Comparison of ENCODE assay signal across 27 mouse cellular contexts in genomic region chr13:22879257-22879656, GRCm38 (mm10). TPM values are rescaled to one million over a fixed set of nuclear protein-coding genes. Genes with fewer than 3 reads are reported as not detected.
DNase-seq lines count a peak whose midpoint lies in the region; ATAC-seq and TF ChIP-seq lines count a peak whose summit lies in the region.
"Had no signal": no experiment of that assay in that cellular context is flagged by ENCODE, and none has a peak within 500 bp of the region (broad histone marks: within the 10 kb centered on the region; RNA-seq: fewer than 3 reads in every experiment).

No protein-coding gene starts in this region.

- no peak overlapping the region for H3K4me2 ChIP-seq in intestine, postnatal 0 days (replicated peaks; ENCODE audit: low read depth)
- no peak overlapping the region for H3K4me2 ChIP-seq in intestine, embryonic 16.5 days (ENCODE audit: low read depth, low read length)
- H3K4me2 ChIP-seq in neural tube, embryonic 15.5 days, result no peak overlapping the region
- H3K4me2 ChIP-seq: forebrain, embryonic 12.5 days; lung, embryonic 15.5 days; midbrain, embryonic 11.5 days; neural tube, embryonic 12.5 days had no signal

- ATAC-seq in intestine, postnatal 0 days, result no peak
- no peak for ATAC-seq in intestine, embryonic 16.5 days
- no peak for ATAC-seq in neural tube, embryonic 15.5 days (ENCODE audit: low FRiP score)
- ATAC-seq: midbrain, embryonic 16.5 days had no signal

- no peak overlapping the region for H3K9ac ChIP-seq in intestine, postnatal 0 days (ENCODE audit: low read depth, low read length)
- H3K9ac ChIP-seq in intestine, embryonic 16.5 days (ENCODE audit: low read depth, low read length), result no peak overlapping the region
- H3K9ac ChIP-seq in neural tube, embryonic 15.5 days (replicated peaks), result no peak overlapping the region
- H3K9ac ChIP-seq: forebrain, embryonic 12.5 days; lung, embryonic 15.5 days; neural tube, embryonic 12.5 days had no signal

- H3K4me1 ChIP-seq in intestine, postnatal 0 days (replicated peaks; ENCODE audit: control insufficient read depth, insufficient read depth, low read length), result no peaks in the 10 kb centered on the region
- H3K4me1 ChIP-seq in intestine, embryonic 16.5 days (ENCODE audit: control insufficient read depth, insufficient read depth, low read length), result no peaks in the 10 kb centered on the region
- H3K4me1 ChIP-seq in E14TG2a.4 (replicated peaks; ENCODE audit: low read depth, low read length), result peaks cover 4% of the 10 kb centered on the region; the same call in 1 of the 2 replicates
- no peaks in the 10 kb centered on the region for H3K4me1 ChIP-seq in neural tube, embryonic 15.5 days
- H3K4me1 ChIP-seq: forebrain, embryonic 12.5 days; lung, embryonic 15.5 days; neural tube, embryonic 12.5 days had no signal

- H3K9me3 ChIP-seq in intestine, postnatal 0 days (ENCODE audit: control insufficient read depth), result no peaks in the 10 kb centered on the region
- H3K9me3 ChIP-seq in intestine, embryonic 16.5 days (ENCODE audit: control insufficient read depth, low read length), result no peaks in the 10 kb centered on the region
- peaks cover 12% of the 10 kb centered on the region for H3K9me3 ChIP-seq in E14TG2a.4 (ENCODE audit: low read length)
- H3K9me3 ChIP-seq in neural tube, embryonic 15.5 days (replicated peaks), result no peaks in the 10 kb centered on the region
- H3K9me3 ChIP-seq: forebrain, embryonic 12.5 days; lung, embryonic 15.5 days; neural tube, embryonic 12.5 days had no signal

- H3K4me3 ChIP-seq in intestine, postnatal 0 days (ENCODE audit: low read depth, low read length), result no peak overlapping the region
- no peak overlapping the region for H3K4me3 ChIP-seq in intestine, embryonic 16.5 days (ENCODE audit: low read length)
- no peak overlapping the region for H3K4me3 ChIP-seq in E14TG2a.4 (replicated peaks; ENCODE audit: low read length)
- H3K4me3 ChIP-seq in neural tube, embryonic 15.5 days (replicated peaks), result no peak overlapping the region
- H3K4me3 ChIP-seq: erythroblast, embryonic 14.5 days; forebrain, embryonic 12.5 days; lung, embryonic 15.5 days; neural tube, embryonic 12.5 days had no signal

- no peaks in the 10 kb centered on the region for H3K27me3 ChIP-seq in intestine, postnatal 0 days (replicated peaks; ENCODE audit: control insufficient read depth, insufficient read depth, low read length)
- no peaks in the 10 kb centered on the region for H3K27me3 ChIP-seq in intestine, embryonic 16.5 days (replicated peaks; ENCODE audit: control insufficient read depth, insufficient read depth, low read length)
- no peaks in the 10 kb centered on the region for H3K27me3 ChIP-seq in E14TG2a.4 (ENCODE audit: insufficient read depth, low read length)
- H3K27me3 ChIP-seq in neural tube, embryonic 15.5 days (replicated peaks), result no peaks in the 10 kb centered on the region
- H3K27me3 ChIP-seq: forebrain, embryonic 12.5 days; lung, embryonic 15.5 days; neural tube, embryonic 12.5 days had no signal

- peak; percentile 12 for DNase-seq in 416B (ENCODE audit: low read depth)
- DNase-seq in ZHBTc4 (ENCODE audit: low read depth, low spot score), result peak; percentile 37
- no peak for DNase-seq in right cerebral cortex, postnatal 36 days (ENCODE audit: low spot score in 2 of 2)
- DNase-seq: adrenal gland, adult 8-10 months; B cell, adult 2 months; cerebellum, adult 9-10 months; gastrocnemius, postnatal 10 days; kidney, adult 18-20 months had no signal

- no peak overlapping the region for H3K27ac ChIP-seq in intestine, postnatal 0 days (ENCODE audit: low read depth, low read length)
- H3K27ac ChIP-seq in intestine, embryonic 16.5 days (ENCODE audit: low read length), result no peak overlapping the region
- no peak overlapping the region for H3K27ac ChIP-seq in neural tube, embryonic 15.5 days (replicated peaks)
- H3K27ac ChIP-seq: forebrain, embryonic 12.5 days; lung, embryonic 15.5 days; neural tube, embryonic 12.5 days had no signal

- 96% methylated on average over 1 of the region's 1 CpGs for WGBS in intestine, postnatal 0 days
- 100% methylated on average over 1 of the region's 1 CpGs for WGBS in intestine, embryonic 16.5 days
- 92% methylated on average over 1 of the region's 1 CpGs for WGBS in neural tube, embryonic 15.5 days

- no peaks in the 10 kb centered on the region for H3K36me3 ChIP-seq in intestine, postnatal 0 days (ENCODE audit: control insufficient read depth, insufficient read depth)
- no peaks in the 10 kb centered on the region for H3K36me3 ChIP-seq in intestine, embryonic 16.5 days (ENCODE audit: control insufficient read depth, insufficient read depth, low read length)
- no peaks in the 10 kb centered on the region for H3K36me3 ChIP-seq in E14TG2a.4 (ENCODE audit: insufficient read depth, low read length)
- H3K36me3 ChIP-seq in neural tube, embryonic 15.5 days, result no peaks in the 10 kb centered on the region
- H3K36me3 ChIP-seq: forebrain, embryonic 12.5 days; lung, embryonic 15.5 days; neural tube, embryonic 12.5 days had no signal

- peak; percentile 37 for TF ChIP-seq CTCF in intestine, postnatal 0 days (IDR thresholded peaks at IDR 0.05; ENCODE audit: low read depth)
- 0 out of 2 replicates have a peak, but pooled peaks have one; percentile 22 for TF ChIP-seq CTCF in E14TG2a.4 (conservative IDR thresholded peaks at IDR 0.05; ENCODE audit: low read length)

RNA-seq across cellular contexts. Expression of gene Vmn1r212, which starts 4.7 kb away (rescaled TPM):
- polyA plus RNA-seq in intestine, postnatal 0 days (2015; fragmentation: Nextera tagmentation; extraction: Ambion mirVana), result not detected in 2 replicates
- polyA plus RNA-seq in intestine, embryonic 16.5 days (2015; fragmentation: Nextera tagmentation; extraction: Ambion mirVana), result not detected in 2 replicates
- polyA plus RNA-seq in neural tube, embryonic 15.5 days (2015; fragmentation: Nextera tagmentation; extraction: Ambion mirVana), result not detected in 2 replicates
- polyA plus RNA-seq: embryonic facial prominence, embryonic 14.5 days; erythroblast, embryonic 14.5 days; forebrain, embryonic 12.5 days; heart, embryonic 14.5 days; hindbrain, embryonic 11.5 days; kidney, embryonic 16.5 days; large intestine, adult 2 months; limb, embryonic 11.5 days; liver, adult 2 months; liver, embryonic 16.5 days; lung, embryonic 15.5 days; midbrain, embryonic 11.5 days; midbrain, embryonic 16.5 days; neural tube, embryonic 12.5 days; stomach, embryonic 14.5 days had no signal

RNA-seq across cellular contexts. Expression of gene Vmn1r211, which starts 21.9 kb away (rescaled TPM):
- polyA plus RNA-seq in intestine, postnatal 0 days (2015; fragmentation: Nextera tagmentation; extraction: Ambion mirVana), result not detected in 2 replicates
- polyA plus RNA-seq in intestine, embryonic 16.5 days (2015; fragmentation: Nextera tagmentation; extraction: Ambion mirVana), result not detected in 2 replicates
- polyA plus RNA-seq in neural tube, embryonic 15.5 days (2015; fragmentation: Nextera tagmentation; extraction: Ambion mirVana), result not detected in 2 replicates
- polyA plus RNA-seq: embryonic facial prominence, embryonic 14.5 days; erythroblast, embryonic 14.5 days; forebrain, embryonic 12.5 days; heart, embryonic 14.5 days; hindbrain, embryonic 11.5 days; kidney, embryonic 16.5 days; large intestine, adult 2 months; limb, embryonic 11.5 days; liver, adult 2 months; liver, embryonic 16.5 days; lung, embryonic 15.5 days; midbrain, embryonic 11.5 days; midbrain, embryonic 16.5 days; neural tube, embryonic 12.5 days; stomach, embryonic 14.5 days had no signal

RNA-seq across cellular contexts. Expression of gene Vmn1r210, which starts 48.1 kb away (rescaled TPM):
- not detected in 2 replicates for polyA plus RNA-seq in intestine, postnatal 0 days (2015; fragmentation: Nextera tagmentation; extraction: Ambion mirVana)
- not detected in 2 replicates for polyA plus RNA-seq in intestine, embryonic 16.5 days (2015; fragmentation: Nextera tagmentation; extraction: Ambion mirVana)
- not detected in 2 replicates for polyA plus RNA-seq in neural tube, embryonic 15.5 days (2015; fragmentation: Nextera tagmentation; extraction: Ambion mirVana)
- polyA plus RNA-seq: embryonic facial prominence, embryonic 14.5 days; erythroblast, embryonic 14.5 days; forebrain, embryonic 12.5 days; heart, embryonic 14.5 days; hindbrain, embryonic 11.5 days; kidney, embryonic 16.5 days; large intestine, adult 2 months; limb, embryonic 11.5 days; liver, adult 2 months; liver, embryonic 16.5 days; lung, embryonic 15.5 days; midbrain, embryonic 11.5 days; midbrain, embryonic 16.5 days; neural tube, embryonic 12.5 days; stomach, embryonic 14.5 days had no signal

Comparison
In these comparisons a context has a peak if more than half of its experiments do, and no peak if none do; other contexts are left out.
1. DNase-seq: peak in 416B (single experiment) and ZHBTc4 (single experiment); none in right cerebral cortex, postnatal 36 days (0 of 2).